Mouse (Mus musculus) granulocyte monocyte progenitor cell, adult 5-6 weeks (primary cell): ENCODE data around the gene Samd3. TPM values are rescaled to one million over a fixed set of nuclear protein-coding genes. Genes with fewer than 3 reads are reported as not detected.

Source experiments
- ATAC-seq: replicated peaks from 2 replicates; pipeline ENCODE4 v1.8.0; 2016; ENCODE audit warnings: mild to moderate bottlenecking, moderate TSS enrichment, inconsistent platforms; ENCODE audit not compliant: poor library complexity, severe bottlenecking
- total RNA-seq, 2 experiments: library from RNA; stranded (forward) in 1 of 2; stranded (reverse) in 1 of 2; fragments of 200-712, 200-1000 nt in 1 of 2; fragments of >200 nt in 1 of 2; fragmentation: Nextera tagmentation in 1 of 2; gene quantifications; 2 replicates each; pipeline ENCODE4 v1.2.3; 2014 to 2017

The Samd3 gene
- total RNA-seq (2014; fragmentation: Nextera tagmentation), result not detected in 2 replicates
- not detected in 2 replicates for total RNA-seq (2017)

DNA sequence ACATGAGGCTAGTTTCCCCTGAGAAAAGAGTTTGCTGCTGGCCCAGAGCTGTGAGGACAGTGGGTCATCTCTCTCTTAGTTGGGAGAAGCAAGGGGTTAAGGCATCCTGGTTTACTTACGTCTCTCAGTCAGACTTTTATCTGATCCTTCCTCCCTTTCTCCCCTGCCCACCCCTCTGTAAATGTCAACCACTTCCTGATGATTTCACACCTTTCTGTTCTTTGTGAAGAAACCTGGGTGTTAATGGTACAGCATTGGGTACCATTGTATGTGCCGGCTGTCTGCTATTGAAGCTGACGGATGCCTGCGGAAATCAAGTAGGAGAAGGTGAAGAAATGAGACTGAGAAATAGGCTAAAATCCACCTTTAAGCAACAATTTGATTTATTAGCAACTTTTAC is at the start of gene Samd3:
TSS of gene Samd3 (plus strand) at position 220 of the 400 bp plus-strand sequence.
- ATAC-seq, result no peak

DNA sequence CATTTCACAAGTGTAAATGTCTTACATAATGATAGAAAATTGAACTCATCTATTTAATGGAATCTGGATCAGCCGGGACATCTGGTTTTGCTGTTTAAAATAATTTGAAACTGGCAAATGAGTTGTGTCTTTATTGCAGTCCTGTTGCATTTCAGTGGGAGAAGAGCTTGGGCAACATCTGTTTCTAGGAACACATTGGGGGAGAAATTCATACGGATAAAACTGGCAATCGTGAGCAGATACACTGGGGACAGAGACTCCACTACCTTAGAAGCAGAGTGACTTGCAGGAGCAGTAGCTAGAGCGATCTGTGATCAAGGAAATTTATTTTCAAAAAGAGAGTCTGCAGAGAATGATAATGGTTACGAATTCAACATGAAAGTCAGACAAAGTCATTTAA is 44.2 kb upstream of the Samd3 start:
- no peak for ATAC-seq

DNA sequence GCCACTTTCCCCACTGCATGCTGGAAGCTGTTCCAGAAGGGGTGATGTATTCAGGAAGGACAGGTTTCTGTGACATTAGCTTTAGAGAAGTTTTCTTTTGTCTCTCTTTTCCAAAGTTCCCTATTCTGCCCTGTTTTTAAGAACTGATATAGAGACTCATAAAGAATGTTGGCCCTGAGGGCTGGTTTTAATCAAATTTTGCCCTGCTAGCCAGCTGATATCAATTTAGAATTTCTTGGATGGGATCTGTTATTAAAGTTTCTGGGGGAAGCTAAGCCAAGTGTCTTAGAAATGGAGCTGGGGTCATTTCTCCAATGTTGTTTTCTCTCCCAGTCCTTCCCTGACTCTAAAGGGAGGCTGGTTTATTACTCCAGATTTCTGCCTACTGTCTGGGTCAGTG is 38.7 kb upstream of the Samd3 start:
- ATAC-seq, result no peak

DNA sequence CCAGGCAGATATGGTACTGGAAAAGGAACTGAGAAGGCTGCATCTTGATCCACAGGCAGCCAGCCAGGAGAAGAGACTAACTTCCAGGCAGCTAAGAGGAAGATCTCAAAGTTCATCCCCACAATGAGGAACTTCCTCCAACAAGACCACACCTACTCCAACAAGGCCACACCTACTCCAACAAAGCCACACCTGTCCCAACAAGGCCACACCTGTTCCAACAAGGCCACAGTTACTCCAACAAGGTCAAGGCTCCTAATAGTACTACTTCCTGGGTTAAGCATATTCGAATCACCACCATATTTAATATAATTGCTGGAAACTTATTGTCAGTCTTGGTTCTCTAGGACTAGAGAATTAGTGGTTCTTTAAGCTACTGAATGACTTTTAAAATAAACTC is 34.6 kb upstream of the Samd3 start:
- ATAC-seq, result no peak

DNA sequence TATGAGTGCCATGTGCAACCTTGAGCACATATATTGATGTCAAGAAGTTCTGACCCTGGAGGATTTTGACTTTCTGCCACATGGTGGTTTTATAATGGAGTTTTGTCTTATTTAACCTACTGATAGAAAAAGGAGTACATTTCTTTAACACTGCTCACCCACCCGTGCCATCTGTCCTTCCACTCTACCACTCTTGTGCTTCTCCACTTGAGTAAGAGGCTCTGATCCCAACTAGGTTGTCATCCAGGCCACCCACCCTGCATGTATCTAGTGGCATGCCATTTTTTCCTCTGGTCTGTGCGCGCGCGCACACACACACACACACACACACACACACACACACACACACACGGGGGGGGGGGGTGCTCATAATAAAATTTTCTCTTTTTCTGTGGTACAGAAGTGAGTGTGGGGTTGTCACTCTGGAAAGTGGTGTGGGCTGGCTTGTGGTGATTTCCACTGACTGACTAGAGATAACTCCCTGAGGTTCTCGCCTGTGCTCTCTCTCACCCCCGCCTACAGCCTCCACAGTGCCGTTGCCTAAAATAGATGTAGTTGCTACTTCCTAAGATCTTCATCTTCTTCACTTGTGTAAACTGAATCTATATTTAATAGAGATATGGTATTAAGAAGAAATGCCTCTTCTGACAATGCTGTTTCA is 26.7 kb upstream of the Samd3 start:
- ATAC-seq, result no peak

DNA sequence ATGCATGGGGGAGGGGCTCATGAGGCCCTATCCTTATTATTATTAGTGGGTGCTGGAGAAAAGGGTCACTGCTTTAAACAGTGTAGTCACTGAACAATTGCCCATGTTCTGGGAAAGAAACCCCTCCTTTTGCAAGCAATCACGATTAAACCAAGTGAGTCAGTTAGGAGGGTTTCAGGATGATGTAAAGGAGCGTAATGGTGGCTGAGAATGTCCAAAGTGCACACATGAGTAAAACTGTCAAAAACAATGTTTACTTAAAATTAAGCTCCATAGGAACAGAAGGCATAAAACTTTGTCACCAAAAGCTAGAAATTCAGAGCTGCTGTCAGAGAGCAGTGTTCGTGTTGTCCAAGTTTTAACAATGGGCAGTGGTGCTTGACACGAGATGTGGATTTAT is 8.8 kb upstream of the Samd3 start:
- no peak for ATAC-seq

DNA sequence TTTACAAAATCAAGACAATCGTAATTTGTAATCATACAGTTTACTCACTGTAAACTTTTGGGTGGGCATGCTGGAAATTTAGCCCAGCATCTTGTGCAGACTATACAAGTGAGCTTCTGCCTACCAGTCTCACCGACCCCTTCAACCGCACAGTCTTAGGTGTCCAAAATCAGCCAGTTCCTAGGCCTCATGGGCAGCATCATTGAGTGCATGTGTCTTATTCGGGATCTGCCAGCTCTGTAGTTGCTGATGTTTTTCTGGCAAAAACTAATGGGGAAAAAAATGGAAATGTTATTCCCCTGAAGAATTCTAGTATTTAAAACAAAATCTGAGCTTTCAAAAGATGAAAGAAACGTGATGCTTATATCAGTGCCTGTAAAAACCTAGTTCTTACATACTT is 3.3 kb upstream of the Samd3 start:
- no peak for ATAC-seq

DNA sequence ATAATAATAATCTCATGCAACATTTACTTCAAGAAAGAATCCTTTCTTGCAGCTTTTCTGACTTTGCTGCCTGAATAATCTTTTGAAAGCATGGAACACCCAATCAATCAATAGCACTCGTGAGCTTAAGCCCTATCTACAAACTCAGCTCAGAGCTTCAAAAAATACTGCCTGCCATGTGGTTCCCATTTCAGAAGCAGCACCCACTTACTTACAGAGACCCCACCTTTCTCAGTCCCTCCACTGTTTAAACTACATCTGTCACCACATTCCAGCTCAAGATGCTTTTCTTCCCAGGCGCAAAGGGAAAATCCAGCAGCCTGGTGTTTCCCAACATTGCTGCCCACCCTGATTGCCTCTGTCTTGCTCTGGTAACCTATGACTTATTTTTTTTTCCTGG is 2.8 kb upstream of the Samd3 start:
- ATAC-seq, result no peak

DNA sequence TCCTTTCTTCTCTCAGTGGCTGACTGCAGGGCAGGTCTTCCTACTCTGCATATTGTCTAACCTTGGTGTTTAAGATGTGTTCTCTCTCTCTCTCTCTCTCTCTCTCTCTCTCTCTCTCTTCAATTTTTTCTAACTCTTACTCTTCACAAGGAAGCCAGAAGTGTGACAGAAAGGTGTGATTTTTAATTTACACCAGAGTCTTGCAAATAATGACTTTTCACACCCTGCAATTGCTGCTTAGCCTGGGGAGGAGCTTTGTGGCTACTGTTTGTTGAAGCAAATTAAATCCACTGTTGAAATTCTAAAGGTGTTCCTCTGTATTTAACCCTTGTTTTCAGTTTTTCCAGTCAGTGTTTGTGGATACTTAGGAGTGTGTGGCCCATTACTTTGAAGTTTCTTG is 1.3 kb upstream of the Samd3 start:
- no peak for ATAC-seq

DNA sequence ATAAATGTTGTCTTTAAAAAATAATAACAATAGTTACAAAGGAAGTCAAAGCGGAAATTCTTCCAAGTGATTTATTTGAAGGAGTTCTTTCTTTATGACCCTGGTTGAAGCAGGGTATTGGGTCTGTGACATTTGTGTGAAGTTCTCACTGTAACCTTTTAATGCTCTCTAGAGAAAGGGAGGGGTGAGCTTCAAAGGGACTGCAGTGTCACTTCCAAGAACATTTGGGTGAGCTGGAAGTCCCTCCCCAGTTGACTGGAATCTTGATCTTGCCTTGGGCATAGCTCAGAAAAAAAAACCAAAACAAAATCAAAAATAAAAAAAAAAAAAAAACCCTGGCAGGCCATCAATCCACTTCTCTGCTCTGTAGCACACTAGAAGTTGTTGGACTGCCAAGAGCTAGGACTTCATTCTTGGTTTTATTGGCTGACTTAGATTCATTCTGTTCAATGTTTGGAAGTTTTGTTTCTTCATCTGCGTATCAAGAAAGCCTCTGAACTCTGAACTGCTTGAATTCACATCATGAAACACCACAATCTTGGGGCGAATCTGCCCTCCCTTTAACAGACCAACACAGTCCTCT is 2.7 kb downstream of the Samd3 start:
- no peak for ATAC-seq

DNA sequence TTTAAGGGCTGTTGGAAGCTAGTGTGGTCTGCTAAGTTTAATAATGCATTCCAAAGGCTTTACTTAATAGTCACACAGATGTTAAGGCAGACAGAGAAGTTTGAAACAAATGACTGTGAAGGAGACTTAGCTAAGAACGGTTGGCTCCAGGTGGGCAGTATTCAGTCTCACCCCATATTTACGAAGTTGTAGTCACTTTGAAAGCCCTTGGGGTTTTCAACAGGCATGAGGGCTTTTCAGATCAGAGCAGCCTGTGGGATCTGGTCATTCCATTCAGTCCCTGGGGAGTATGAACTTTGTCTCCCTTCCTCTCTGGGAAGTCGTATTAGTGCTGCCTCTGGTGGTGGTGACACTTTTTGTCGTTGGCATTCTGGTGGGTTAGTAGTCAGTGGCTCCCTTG is 9.1 kb downstream of the Samd3 start:
- ATAC-seq, result no peak

DNA sequence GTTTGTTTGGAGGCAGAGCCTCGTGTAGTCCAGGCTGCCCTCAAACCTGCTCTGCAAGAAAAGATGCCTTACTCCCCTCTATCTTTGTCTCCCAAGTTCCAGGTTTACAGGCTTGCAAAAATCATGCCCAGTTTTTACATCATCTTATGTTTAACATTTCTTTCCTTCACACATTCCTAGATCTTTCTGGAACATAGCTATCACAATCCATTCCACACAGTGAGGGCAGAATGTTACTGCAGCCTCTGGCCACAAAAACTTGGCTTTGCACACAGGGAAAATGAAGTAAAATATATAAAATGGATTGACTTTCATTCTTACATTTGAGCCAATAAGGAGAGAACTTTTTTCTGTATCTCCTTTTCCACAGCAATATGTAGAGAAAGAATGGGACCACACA is 9.6 kb downstream of the Samd3 start:
- no peak for ATAC-seq

DNA sequence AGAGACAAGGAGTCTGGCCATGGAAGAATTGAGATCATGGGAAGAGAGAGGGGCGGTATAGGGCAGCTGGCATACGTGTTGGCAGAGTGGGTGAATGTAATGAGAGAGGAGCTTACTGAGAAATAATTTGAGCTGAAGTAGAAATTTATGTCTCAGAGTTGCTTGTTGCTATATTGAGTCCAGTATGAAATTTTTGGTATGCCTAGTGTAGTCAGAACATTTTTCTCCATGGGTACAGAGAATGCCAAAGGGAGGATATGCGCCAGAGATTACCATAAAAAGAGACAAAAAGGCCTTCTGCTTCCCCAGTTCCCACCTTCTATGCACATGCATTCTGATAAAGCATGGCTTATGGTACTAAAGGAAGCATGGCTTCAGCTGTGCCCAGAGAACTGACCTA is 13.7 kb downstream of the Samd3 start:
- no peak for ATAC-seq

DNA sequence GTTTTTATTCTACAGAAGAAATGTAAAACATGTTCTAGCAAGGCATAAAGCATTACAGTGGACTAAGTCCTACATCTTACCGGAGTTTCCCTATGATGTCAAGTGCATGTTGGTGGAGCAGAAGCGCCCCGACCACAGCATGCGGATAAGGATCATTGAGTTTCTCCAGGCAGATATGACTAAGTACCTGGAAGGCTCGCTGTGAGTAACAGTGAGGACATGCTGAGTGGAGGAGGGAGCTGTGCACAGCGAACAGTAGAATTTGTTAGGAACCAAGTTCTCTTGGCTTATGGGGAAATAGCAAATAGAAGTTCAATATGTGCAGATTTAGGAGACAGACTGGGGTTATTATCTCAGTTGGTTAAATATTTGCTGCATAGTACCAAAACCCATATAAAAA is 15.0 kb downstream of the Samd3 start:
- ATAC-seq, result no peak

DNA sequence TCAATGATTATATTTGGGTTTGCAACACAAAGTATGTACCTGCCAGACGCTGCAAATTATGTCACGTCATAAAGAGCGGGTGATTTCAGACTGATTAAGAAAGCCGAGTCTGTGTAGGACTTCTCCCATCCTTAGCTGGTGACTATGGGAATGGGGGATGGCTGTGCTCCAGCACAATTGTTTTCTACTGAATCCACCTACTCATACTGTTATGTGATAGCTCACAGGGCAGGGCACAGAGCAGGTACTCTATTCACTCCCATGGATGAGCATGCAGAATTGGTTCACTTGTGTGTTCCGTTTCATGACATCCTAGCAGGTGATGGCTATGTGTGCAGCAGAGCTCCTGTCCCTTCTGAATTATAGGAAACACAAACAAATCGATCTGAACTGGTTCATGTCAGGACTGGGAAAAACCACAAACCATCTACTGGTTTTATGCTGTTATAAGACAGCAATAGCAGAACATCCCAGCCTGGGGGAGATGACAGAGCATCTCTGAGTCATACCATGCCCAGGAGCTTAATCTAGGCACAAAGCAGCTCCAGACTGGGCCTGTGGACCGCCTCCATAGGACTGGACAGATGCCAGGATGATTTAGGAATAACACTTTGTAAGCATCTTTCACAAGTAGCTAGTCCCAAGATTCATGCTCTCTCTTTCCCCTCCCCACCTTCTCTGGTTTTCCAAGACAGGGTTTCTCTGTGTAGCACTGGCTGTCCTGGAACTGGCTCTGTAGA is 20.1 kb downstream of the Samd3 start:
- no peak for ATAC-seq

DNA sequence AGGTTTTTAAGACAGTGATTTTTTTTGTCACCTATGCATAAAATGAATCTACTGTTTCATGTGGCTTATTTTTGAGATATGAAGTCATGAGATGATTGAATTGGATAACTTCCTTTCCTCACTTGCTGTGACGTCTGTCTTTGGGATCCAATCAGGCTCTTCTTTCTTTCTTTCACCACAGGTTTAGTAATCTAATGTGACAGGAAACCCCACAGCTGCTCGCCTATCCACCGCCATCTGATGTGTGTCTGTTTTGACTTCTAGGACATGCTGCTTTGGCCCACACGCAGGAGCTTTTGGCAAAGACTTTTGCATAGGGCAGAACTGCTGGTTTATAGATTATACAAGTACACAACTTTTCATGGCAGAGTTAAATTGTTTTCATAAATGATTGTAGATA is 30.4 kb downstream of the Samd3 start:
- no peak for ATAC-seq

DNA sequence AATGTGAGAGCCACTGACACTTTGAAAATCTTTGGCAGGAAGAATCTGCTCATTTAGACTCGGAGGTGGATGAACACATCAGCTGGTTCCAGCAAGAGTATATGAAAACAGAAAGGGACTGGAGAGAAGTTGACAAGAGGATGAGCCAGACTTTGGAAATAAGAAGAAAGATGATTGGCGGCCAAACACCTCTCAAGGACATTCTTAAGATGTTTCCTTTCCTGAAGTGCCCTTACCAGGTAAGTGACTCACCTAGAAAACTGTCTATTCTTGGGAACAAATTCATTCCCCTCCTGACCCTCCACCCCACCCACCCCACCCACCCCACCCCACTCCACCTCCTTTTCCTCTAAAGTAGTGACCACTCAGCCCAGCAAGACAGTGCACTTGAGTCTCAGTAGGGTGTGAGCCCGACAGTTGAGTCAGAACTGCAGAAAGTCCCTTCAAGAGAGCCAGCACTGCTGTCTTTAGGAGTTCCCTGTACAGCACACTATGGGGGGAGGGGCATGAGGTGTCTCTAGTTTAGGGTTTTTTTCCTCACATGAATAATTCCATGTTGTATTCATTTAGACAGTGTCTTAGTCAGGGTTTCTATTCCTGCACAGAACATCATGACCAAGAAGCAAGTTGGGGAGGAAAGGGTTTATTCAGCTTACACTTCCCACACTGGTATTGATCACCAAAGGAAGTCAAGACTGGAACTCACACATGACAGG is 34.4 kb downstream of the Samd3 start:
- ATAC-seq, result no peak

DNA sequence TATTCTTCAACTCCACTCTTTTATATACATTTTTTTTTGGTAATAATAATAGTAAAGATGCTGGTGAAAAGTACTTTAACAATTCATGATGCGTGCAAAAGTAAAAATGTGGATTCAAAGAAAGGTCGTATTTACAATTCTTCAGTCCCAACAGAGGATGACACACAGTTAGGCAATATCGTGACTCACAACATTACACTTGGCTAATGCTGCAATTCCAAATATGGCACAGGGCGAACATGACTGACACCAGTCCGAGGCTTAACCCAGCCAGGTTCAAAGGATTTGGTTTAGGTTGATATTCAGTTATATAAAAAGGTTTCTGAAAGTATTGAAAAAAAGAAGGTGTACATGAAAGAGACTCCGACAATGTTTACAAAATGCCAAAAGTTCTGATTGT is 45.9 kb downstream of the Samd3 start:
- ATAC-seq, result no peak

DNA sequence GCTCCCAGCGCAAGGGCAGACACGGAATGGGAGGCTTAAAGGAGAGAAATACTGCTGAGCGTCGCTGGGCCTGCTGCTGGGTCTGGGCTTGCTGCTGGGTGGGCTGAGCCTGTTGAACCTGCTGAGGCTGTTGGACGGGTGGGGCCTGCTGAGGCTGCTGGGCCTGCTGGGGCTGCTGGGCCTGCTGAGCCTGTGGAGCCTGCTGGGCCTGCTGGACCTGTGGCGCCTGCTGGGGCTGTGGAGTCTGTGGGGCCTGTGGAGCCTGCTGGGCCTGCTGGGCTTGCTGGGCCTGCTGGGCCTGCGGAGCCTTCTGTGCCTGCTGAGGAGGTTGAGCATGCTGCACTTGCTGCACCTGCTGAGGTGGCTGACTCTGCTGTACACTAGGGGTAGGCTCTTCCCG is 50.5 kb downstream of the Samd3 start:
- ATAC-seq, result no peak

DNA sequence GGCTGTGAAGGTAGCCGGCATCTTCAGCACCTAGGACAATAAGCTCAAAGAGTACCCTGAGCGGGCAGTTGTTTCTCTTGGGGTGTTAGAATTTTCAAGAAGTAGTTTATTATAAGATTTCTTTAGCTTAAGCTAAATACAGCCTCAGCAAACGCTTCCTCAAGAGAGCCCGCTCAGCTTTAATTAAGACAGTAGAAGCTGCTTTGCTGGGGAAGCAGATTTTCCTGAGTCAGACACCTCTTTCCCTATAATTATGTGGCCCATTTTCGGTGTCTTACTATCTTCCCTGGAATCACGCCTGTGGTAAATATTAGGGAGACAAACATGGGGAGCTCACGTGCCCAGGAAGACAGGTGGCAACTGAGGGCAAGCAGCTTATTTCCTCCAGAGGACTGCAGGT is 57.6 kb downstream of the Samd3 start:
- ATAC-seq, result no peak

DNA sequence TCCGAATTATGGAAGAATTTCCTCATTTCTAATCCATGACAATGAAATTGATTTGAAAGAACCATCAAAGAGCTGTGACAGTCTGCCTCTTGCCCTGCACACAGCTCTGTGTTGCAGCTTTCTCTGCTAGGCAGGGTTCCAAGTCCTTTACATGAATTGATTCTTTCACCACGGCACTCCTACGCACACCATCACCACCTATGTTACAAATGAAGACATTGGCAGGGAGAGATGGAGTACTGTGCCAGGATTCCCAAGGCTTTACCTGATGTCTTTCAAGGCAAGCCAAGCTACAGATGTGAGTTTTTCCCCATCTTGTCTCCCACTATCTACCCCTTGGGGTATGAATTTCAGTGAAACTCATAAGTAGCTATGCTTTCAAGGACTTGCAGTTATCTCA is 67.7 kb downstream of the Samd3 start:
- no peak for ATAC-seq
